Mouse (Mus musculus) stomach, postnatal 0 days (tissue): ENCODE data around the gene Hoxb13. TPM values are rescaled to one million over a fixed set of nuclear protein-coding genes. Genes with fewer than 3 reads are reported as not detected.

ENCODE experiments used
- ATAC-seq: fragments of 200-750 bp; cut with Nextera tagmentation; 2 replicates; pipeline ENCODE4 v1.8.0; 2017; ENCODE audit not compliant: low FRiP score, low TSS enrichment
- DNase-seq: peaks from one replicate; pipeline ENCODE4 v3.0.0-alpha.2; 2016; ENCODE audit warnings: low spot score
- H3K27ac ChIP-seq: fragments of 300-500 bp; sonication (generic); replicated peaks from 2 replicates; pipeline ENCODE4 v1.5.1; 2014; ENCODE audit warnings: mild to moderate bottlenecking, control low read depth
- H3K27me3 ChIP-seq: fragments of 300-500 bp; sonication (generic); 2 replicates; pipeline ENCODE4 v1.6.1; 2014; ENCODE audit warnings: low read length; ENCODE audit not compliant: control insufficient read depth, insufficient read depth
- H3K36me3 ChIP-seq: fragments of 300-500 bp; sonication (generic); 2 replicates; pipeline ENCODE4 v1.6.1; 2014; ENCODE audit warnings: low read length, mixed read lengths; ENCODE audit not compliant: control insufficient read depth, insufficient read depth
- H3K4me1 ChIP-seq: fragments of 300-500 bp; sonication (generic); replicated peaks from 2 replicates; pipeline ENCODE4 v1.6.1; 2014; ENCODE audit warnings: antibody characterized with exemption; ENCODE audit not compliant: control insufficient read depth, insufficient read depth
- H3K4me2 ChIP-seq: fragments of 300-500 bp; sonication (generic); replicated peaks from 2 replicates; pipeline ENCODE4 v1.6.1; 2014; ENCODE audit warnings: low read depth, mild to moderate bottlenecking, control low read depth, moderate library complexity
- H3K4me3 ChIP-seq: fragments of 300-500 bp; sonication (generic); 2 replicates; pipeline ENCODE4 v1.5.1; 2014; ENCODE audit warnings: low read depth, low read length, control low read depth
- H3K9ac ChIP-seq: fragments of 300-500 bp; sonication (generic); 2 replicates; pipeline ENCODE4 v1.6.1; 2014; ENCODE audit warnings: mild to moderate bottlenecking, low read length, control low read depth, mixed read lengths
- H3K9me3 ChIP-seq: fragments of 300-500 bp; sonication (generic); 2 replicates; pipeline ENCODE4 v1.6.1; 2016; ENCODE audit warnings: low read length; ENCODE audit not compliant: control insufficient read depth
- CTCF ChIP-seq: IDR thresholded peaks from 2 replicates; pipeline ENCODE4 v1.5.1; 2016; ENCODE audit warnings: antibody characterized with exemption, low read depth, mild to moderate bottlenecking, moderate library complexity
- EP300 ChIP-seq: optimal IDR thresholded peaks from 2 replicates; pipeline ENCODE3; 2016; ENCODE audit warnings: antibody characterized with exemption
- WGBS: fragments of 180-500 bp; shearing (Covaris S2); extraction: QIAGEN DNeasy Blood & Tissue Kit; methylation state at CpG from one replicate; pipeline ENCODE4 v1.1.7; 2014; 5-methylcytosine and 5-hydroxymethylcytosine counted together
- polyA plus RNA-seq: library from polyadenylated mRNA; unstranded; fragments of >200 nt; fragmentation: Nextera tagmentation; extraction: Ambion mirVana; gene quantifications from 2 replicates; pipeline ENCODE4 v1.2.1, GENCODE M21; 2015

Gene Hoxb13
- polyA plus RNA-seq: not detected in 2 replicates

- TF ChIP-seq CTCF (no peak), EP300 (no peak)
- H3K4me2 ChIP-seq: peak within 1 kb of the TSS; percentile 8; the same call in 1 of the 2 replicates
- H3K9me3 ChIP-seq: no peaks in the 10 kb centered on the region
- under 1% methylated on average over 34 of the region's 35 CpGs for WGBS
- H3K27ac ChIP-seq: no peak within 1 kb of the TSS
- DNase-seq: no peak
- no peaks in the 10 kb centered on the region for H3K36me3 ChIP-seq
- H3K27me3 ChIP-seq: peaks cover 53% of the 10 kb centered on the region
- 0 out of 2 replicates have a peak within 1 kb of the TSS, but pooled peaks have one; percentile 18 for H3K9ac ChIP-seq
- no peaks in the 10 kb centered on the region for H3K4me1 ChIP-seq
- H3K4me3 ChIP-seq: peak within 1 kb of the TSS; percentile 6; the same call in 1 of the 2 replicates
- ATAC-seq: no peak; the same call in 1 of the 2 replicates
Measured at GRCm38 (mm10) chr11:96193521-96194400, at the start of gene Hoxb13. Gene Hoxb13 (plus strand): TSS chr11:96194316.

- Histone ChIP-seq H3K27me3 (no peaks in the 10 kb centered on the region; the same call in 1 of the 2 replicates), H3K4me1 (no peaks in the 10 kb centered on the region), H3K36me3 (no peaks in the 10 kb centered on the region), H3K4me3 (no peak overlapping the region), H3K9ac (no peak overlapping the region), H3K4me2 (peak overlapping the region; percentile 27; the same call in 1 of the 2 replicates), H3K27ac (no peak overlapping the region), H3K9me3 (no peaks in the 10 kb centered on the region)
- DNase-seq: peak; percentile 87
- 2% methylated on average over 15 of the region's 15 CpGs for WGBS
- ATAC-seq: peak; percentile 81
- no peak for TF ChIP-seq EP300
- peak; percentile 93 for TF ChIP-seq CTCF
Measured at GRCm38 (mm10) chr11:96145622-96146270, 48.4 kb upstream of the Hoxb13 start.

GRCm38 (mm10) chr11:96147471-96147870, 46.6 kb upstream of the Hoxb13 start:
- WGBS: 65% methylated on average over 6 of the region's 6 CpGs
- Histone ChIP-seq H3K4me1 (no peaks in the 10 kb centered on the region), H3K9ac (no peak overlapping the region), H3K27me3 (no peaks in the 10 kb centered on the region; the same call in 1 of the 2 replicates), H3K36me3 (no peaks in the 10 kb centered on the region), H3K27ac (no peak overlapping the region), H3K9me3 (no peaks in the 10 kb centered on the region), H3K4me3 (no peak overlapping the region), H3K4me2 (no peak overlapping the region)
- TF ChIP-seq CTCF (no peak), EP300 (no peak)
- peak; percentile 43; the same call in 1 of the 2 replicates for ATAC-seq
- no peak for DNase-seq

- TF ChIP-seq EP300: no peak
- TF ChIP-seq CTCF: no peak
- DNase-seq: no peak
- Histone ChIP-seq H3K27me3 (peaks cover 7% of the 10 kb centered on the region; the same call in 1 of the 2 replicates), H3K27ac (no peak overlapping the region), H3K36me3 (no peaks in the 10 kb centered on the region), H3K4me3 (no peak overlapping the region), H3K9ac (no peak overlapping the region), H3K4me1 (no peaks in the 10 kb centered on the region), H3K4me2 (no peak overlapping the region), H3K9me3 (no peaks in the 10 kb centered on the region)
- 54% methylated on average over 12 of the region's 12 CpGs for WGBS
- ATAC-seq: no peak
Measured at GRCm38 (mm10) chr11:96164769-96165168, 29.3 kb upstream of the Hoxb13 start.

- 32% methylated on average over 9 of the region's 9 CpGs for WGBS
- H3K36me3 ChIP-seq: no peaks in the 10 kb centered on the region
- DNase-seq: no peak
Measured at GRCm38 (mm10) chr11:96168125-96168524, 26.0 kb upstream of the Hoxb13 start.

More at GRCm38 (mm10) chr11:96168125-96168524, 26.0 kb upstream of the Hoxb13 start:
- H3K4me2 ChIP-seq: no peak overlapping the region
- H3K27ac ChIP-seq: no peak overlapping the region
- H3K4me3 ChIP-seq: no peak overlapping the region
- peaks cover 21% of the 10 kb centered on the region; the same call in 1 of the 2 replicates for H3K27me3 ChIP-seq
- no peaks in the 10 kb centered on the region for H3K9me3 ChIP-seq
- ATAC-seq: no peak
- no peaks in the 10 kb centered on the region for H3K4me1 ChIP-seq
- no peak for TF ChIP-seq CTCF
- no peak for TF ChIP-seq EP300
- no peak overlapping the region for H3K9ac ChIP-seq
